Mouse (Mus musculus) inflammation-experienced regulatory T-cells (primary cell): ENCODE measurements around the gene Zfp27. TPM values are rescaled to one million over a fixed set of nuclear protein-coding genes. Genes with fewer than 3 reads are reported as not detected.

ENCODE experiments used
- polyA plus RNA-seq, 2 experiments: library from polyadenylated mRNA; unstranded; fragments of 100-300 nt; shearing (Covaris generic); gene quantifications; one replicate each; pipeline ENCODE4 v1.2.1; 2017

The Zfp27 gene
- polyA plus RNA-seq, result 1 to 10 TPM; 5.1 to 9.6 TPM

DNA sequence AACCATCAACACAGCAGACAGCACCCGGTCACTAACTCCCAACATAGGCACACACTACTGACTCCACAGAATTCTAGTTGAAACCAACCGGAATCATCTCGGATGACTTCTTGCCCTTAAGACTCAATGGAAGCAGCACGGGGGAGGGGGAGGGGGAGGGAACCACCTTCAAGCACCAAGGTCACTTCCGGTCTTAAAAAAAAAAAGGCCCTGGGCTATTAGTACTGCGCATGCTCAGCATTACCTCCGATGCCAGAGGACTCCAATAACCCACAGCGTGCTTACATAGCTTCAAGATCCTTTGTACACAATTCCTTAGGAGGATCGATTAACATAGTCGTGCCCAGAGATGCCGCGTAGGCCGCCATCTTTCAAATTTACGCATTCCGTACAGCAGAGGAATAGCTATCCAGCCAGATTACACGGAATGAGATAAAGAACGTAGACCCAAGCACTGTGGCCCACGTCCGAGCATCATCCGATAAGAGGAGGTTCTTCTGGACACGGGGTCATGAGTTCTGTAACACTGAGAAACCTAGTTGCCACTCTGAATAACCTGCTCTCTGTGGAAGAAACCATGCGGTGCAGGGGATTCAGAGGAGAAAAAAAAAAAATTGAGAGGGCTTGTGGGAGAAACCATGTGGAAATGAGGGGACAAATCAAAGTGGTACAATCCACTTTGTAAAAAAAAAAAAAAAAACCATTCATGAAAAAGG lies at the start of gene Zfp27:
Gene Zfp27 (minus strand): TSS at position 607 of the 716 bp plus-strand sequence.

DNA sequence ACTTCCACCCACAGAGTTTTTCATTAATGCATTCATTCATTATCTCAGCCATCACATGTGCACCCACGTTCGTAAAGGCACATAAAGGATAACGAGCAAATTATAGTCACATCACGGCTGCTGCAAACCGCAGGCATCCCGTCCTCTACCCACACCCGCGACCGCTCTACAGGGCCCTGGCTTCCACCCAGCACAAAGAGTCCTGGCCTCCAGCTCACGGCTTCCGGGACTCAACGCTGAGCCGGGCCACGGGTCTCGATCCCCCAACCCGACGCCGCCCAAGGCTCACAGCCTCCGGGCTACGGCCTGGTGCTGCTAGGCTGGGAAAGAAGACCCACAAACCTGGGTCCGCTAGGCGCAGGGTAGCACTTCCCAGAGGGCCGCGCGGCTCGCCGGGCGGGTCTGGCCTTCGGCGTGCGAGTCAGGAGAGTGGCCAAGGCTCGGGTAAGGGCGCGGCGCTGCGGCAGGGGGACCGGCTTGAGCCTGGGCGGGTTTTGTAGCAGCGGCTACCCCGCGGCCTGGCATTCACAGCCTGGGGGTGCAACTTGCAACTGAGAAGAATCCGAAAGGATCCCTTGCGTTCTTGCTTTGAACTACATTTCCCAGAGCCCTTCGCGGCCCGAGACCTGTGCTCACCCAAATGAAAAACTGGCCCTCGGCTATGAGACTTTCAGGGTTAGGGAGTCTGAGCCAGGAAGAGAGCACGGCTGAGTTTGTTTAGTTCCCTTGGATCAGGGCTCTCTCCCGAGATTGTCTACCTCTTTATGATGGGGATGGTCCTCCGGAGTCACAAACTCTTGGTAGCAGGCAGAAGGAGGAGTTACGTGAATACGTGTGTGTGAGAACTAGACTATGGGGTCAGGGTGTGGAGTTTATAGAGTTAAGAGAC lies 47.4 kb upstream of the Zfp27 start, which contains the start of gene Zfp74:
Gene Zfp74 (minus strand): TSS at position 577 of the 889 bp plus-strand sequence.

DNA sequence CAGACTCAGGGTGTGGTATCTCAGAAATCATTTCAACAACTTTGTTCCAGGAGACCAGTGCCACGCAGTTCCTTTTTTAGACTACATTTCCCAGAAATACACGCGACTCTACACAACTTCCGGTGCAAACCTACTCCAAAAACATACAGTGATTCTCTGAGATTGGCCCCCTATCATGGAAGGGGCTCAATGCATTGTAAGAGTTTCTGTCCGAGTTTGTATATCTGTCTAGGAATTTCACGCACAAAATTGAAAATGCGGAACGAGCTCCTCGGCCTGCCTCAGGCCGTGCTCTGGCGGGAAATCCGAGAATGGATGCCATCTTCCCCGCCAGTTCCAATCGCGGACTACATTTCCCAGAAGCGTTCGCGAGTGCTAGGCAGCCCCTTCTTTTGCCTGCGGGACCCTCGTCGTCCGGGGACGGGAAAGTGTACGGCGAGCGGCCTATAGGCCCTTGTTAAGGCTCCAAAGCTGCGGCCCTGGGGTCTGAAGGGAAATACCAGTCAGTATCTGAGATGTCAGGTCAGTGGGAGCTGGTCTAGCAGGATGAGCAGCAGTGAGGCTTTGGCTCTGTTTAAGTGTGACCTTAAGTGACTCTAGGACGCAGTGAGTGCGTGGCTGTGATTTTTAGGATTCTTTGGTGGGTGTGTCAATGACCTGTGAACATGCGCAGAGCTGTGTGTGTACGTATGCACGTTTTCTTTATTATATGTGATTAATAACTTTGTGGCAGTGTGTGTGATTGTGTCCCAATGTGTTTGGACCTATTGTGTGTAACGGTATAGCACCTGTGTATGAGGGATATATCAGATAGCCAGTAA lies 2.0 kb upstream of the Zfp27 start, which contains the start of gene Zfp383:
Gene Zfp383 (plus strand): TSS at position 94 of the 821 bp plus-strand sequence.

DNA sequence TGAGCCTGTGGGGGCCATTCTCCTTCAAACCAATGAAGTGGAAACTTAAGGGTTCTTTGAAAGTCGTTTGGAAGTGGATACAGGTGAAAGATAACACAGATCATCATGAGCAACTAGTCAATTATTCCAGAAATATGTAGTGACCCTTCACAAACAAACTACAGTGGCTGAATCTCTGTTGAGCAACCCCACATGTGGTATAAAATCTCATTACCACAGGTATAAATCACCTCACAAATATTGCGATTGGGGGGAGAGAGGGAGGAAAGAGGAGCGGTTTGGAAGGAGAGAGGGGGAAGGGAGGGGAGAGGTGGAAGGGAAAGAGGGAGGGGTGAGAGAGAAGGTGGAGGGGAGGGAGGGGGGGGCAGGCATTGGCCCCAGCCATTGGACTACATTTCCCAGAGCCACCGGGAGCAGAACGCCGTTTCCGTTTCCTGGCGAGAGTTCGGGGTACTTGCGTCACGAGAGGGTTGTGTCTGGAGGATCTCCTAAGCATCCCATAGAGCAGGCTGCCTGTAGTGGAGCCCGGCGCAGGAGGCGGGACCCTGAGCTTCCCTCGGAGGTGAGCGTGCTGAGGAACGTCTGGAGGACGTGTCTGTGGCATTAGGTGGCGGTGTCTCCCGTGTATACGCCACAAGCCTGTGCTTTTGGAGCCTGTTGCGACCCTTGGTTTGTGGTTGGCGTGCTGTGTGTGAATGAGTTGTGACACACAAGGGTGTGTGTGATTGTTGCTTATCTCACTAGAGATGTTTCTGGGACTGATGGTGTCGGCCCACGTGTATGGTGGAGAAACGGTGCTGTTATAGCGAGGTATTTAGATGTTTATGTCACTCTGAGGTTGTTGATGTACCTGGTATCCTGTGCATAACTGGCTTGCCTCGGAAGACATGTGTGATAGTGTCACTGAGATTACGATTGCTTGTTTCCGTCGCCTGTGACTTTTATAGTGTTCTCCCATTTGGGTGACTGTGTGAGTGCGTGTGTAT lies 46.5 kb downstream of the Zfp27 start, which contains the start of gene Zfp420:
Gene Zfp420 (plus strand): TSS at position 448 of the 986 bp plus-strand sequence.

DNA sequence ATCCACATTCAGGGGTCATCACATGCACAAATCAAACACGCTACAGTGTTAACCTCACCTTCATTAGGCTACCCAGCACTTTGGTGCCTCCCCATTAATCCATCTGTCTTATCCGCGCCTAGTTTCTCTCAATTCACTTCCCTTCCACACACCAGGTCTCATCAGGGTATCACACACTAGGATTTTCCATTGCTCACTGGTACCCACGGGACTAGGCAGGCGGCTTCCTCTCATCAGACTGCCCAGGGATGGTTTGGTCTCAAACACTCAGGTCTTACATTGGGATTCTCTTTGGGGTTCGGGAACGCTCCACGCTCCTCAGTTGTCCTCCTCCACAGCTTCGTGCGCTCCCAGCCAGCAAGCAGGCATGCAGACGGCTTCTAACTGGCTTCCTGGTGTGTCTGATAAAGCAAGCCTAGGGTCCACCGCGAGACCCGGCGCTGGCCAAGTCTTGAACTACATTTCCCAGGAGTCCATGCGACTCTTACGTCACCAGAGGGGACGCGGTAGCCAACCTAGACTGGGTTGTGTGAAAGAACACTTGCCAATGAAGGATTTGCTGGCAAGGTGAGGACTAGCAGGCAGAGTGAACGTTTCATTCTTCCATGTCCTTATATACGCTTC lies 53.0 kb downstream of the Zfp27 start, which contains the start of gene Zfp940:
Gene Zfp940 (minus strand): TSS at position 451 of the 624 bp plus-strand sequence.

Other genes starting within 250 kb of the Zfp27 start
- gene Catsperg2, start 179.5 kb downstream of the Zfp27 start, polyA plus RNA-seq, result 1 to 10 TPM in 1 of 2 experiments, under 1 TPM in 1; 0.08 to 1.5 TPM
- 10 to 100 TPM; 17.1 to 17.3 TPM for gene Zfp84, start 138.0 kb downstream of the Zfp27 start, polyA plus RNA-seq
- gene Zfp30, start 122.6 kb downstream of the Zfp27 start, polyA plus RNA-seq, result 1 to 10 TPM; 1.1 to 1.9 TPM
- gene Zfp790, start 90.5 kb downstream of the Zfp27 start, polyA plus RNA-seq, result 10 to 100 TPM; 18.8 to 32.3 TPM
- 1 to 10 TPM; 4.9 to 6.6 TPM for gene Zfp940, start 52.9 kb downstream of the Zfp27 start, polyA plus RNA-seq
- 10 to 100 TPM in 1 of 2 experiments, 1 to 10 TPM in 1; 9.9 to 11.0 TPM for gene Zfp420, start 46.6 kb downstream of the Zfp27 start, polyA plus RNA-seq
- under 1 TPM; 0.64 to 0.82 TPM for gene Zfp383, start 1.7 kb upstream of the Zfp27 start, polyA plus RNA-seq
- 10 to 100 TPM in 1 of 2 experiments, 1 to 10 TPM in 1; 7.1 to 11.7 TPM for gene Zfp74, start 47.5 kb upstream of the Zfp27 start, polyA plus RNA-seq
- 1 to 10 TPM; 8.0 to 8.3 TPM for gene Zfp568, start 77.4 kb upstream of the Zfp27 start, polyA plus RNA-seq
- gene Zfp14, start 144.8 kb upstream of the Zfp27 start, polyA plus RNA-seq, result 10 to 100 TPM in 1 of 2 experiments, 1 to 10 TPM in 1; 4.5 to 10.7 TPM
- gene Zfp82, start 166.3 kb upstream of the Zfp27 start, polyA plus RNA-seq, result 10 to 100 TPM in 1 of 2 experiments, 1 to 10 TPM in 1; 9.1 to 18.0 TPM
- gene Gm26920, start 183.8 kb upstream of the Zfp27 start, polyA plus RNA-seq, result 1 to 10 TPM; 1.0 to 1.7 TPM
- gene Zfp566, start 184.0 kb upstream of the Zfp27 start, polyA plus RNA-seq, result 1 to 10 TPM; 9.8 to 9.9 TPM
- 10 to 100 TPM; 59.3 to 66.2 TPM for gene Zfp260, start 188.2 kb upstream of the Zfp27 start, polyA plus RNA-seq
- 10 to 100 TPM in 1 of 2 experiments, 1 to 10 TPM in 1; 9.7 to 18.8 TPM for gene Zfp382, start 215.4 kb upstream of the Zfp27 start, polyA plus RNA-seq